Mouse (Mus musculus): Measurements from ENCODE around the gene Elmod2. TPM values are rescaled to one million over a fixed set of nuclear protein-coding genes. Genes with fewer than 3 reads are reported as not detected.

The Elmod2 gene
- 1 to 10 TPM; 8.0 to 9.2 TPM for total RNA-seq (2023)

DNA sequence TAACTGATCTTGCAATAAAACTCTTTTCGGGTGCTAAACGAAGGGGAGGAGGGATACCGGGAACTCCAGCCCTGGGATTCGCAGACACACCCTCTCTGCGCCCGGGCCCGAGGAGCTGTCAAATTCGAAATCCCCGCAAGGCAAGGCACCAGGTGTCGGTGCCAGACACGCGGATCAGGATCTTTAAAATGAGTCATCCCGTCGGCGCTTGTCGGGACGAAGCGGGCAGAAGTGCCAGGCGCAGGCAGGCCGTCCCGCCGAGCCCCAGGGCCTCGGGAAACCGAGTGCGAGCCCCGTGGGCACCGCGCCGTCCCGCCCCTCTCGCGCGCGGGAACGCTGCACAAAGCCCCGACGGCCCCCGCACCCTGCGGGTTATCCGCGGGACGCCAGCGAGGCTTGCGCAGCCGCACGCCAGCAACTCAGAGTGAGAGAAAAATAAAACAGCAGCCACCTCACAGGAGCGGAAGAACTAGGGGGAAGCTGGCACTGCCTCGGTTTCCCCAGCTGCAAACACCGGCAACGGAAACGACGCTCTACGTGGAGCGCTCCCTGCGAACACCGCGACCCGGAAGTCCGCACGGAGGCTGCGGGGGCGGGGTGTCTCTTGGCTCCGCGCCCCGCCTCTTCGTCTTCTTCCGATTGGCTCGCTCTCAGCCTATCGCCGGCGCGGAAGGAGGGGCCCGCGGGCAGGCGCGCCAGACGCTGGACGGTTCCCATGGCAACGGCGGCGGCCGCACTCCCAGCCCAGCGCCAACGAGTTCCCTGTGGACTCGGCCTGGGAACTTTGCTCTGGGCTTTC, at the start of gene Elmod2:
Gene Elmod2, minus strand, starts transcription at position 588 of the 799 bp plus-strand sequence.

DNA sequence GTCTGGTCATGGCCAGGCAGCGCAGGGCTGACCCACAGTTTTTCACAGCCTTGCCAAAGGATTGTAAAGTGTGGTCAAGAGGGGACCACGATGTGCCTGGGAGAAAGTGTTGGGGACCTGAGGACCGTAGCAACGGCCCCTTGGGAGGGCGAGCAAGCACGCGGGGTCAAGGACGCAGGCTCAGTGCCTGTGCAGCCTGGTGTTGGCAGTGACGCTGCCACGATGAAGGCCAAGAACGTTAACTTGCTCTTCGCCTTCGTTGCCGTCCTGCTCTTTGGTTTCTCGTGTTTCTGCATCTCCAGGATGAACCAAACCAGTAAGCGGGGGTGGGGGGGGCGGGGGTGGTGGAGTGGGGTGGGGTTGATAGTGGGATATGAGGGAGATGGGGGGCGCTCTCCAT, 16.0 kb upstream of the Elmod2 start, which contains the start of gene Mgat4d:
Gene Mgat4d, plus strand, starts transcription at position 209 of the 400 bp plus-strand sequence.

GRCm38 (mm10) chr8:83290176-83290575, 42.1 kb downstream of the Elmod2 start, which contains the start of gene Ucp1:
Gene Ucp1, plus strand, starts transcription at chr8:83290352.

Other genes starting within 250 kb of the Elmod2 start
- gene Tbc1d9, start 167.1 kb downstream of the Elmod2 start, total RNA-seq (2023), result under 1 TPM; 0.53 to 0.73 TPM
- gene Gm10645, start 166.3 kb downstream of the Elmod2 start, total RNA-seq (2023), result not detected
- not detected for gene Ucp1, start 42.1 kb downstream of the Elmod2 start, total RNA-seq (2023)
- gene Mgat4d, start 16.0 kb upstream of the Elmod2 start, total RNA-seq (2023), result not detected
- gene Clgn, start 57.4 kb upstream of the Elmod2 start, total RNA-seq (2023), result not detected
- 10 to 100 TPM; 21.4 to 23.6 TPM for gene Scoc, start 125.9 kb upstream of the Elmod2 start, total RNA-seq (2023)
- not detected for gene Olfr370, start 203.3 kb upstream of the Elmod2 start, total RNA-seq (2023)
- 10 to 100 TPM; 90.5 to 93.6 TPM for gene Ndufb7, start 234.2 kb upstream of the Elmod2 start, total RNA-seq (2023)